Mouse (Mus musculus) bone marrow, adult 2 months (tissue): Measurements from ENCODE around the gene Pla2g1b. TPM values are rescaled to one million over a fixed set of nuclear protein-coding genes. Genes with fewer than 3 reads are reported as not detected.
A peak's percentile ranks its signal among the peaks of the same experiment; 100 is the strongest.

Experiments used
- H3K27ac ChIP-seq: fragments of 200-500 bp; 2 replicates; pipeline ENCODE4 v1.5.1; 2012; ENCODE audit warnings: low read depth, mild to moderate bottlenecking, control low read depth, inconsistent platforms, low read length; ENCODE audit not compliant: control insufficient read depth, poor library complexity, insufficient read depth
- H3K4me1 ChIP-seq: fragments of 200-500 bp; 2 replicates; pipeline ENCODE4 v1.6.1; 2011; ENCODE audit warnings: low read length; ENCODE audit not compliant: control insufficient read depth, insufficient read depth
- H3K4me3 ChIP-seq: fragments of 200-500 bp; replicated peaks from 2 replicates; pipeline ENCODE3; 2011; ENCODE audit warnings: mild to moderate bottlenecking, low read depth, low read length, control low read depth; ENCODE audit not compliant: control insufficient read depth
- CTCF ChIP-seq: fragments of 200-500 bp; IDR thresholded peaks from 2 replicates; pipeline ENCODE4 v1.5.1; 2011; ENCODE audit warnings: low read length, control low read depth; ENCODE audit not compliant: control insufficient read depth, insufficient read depth
- POLR2A ChIP-seq: fragments of 200-500 bp; IDR thresholded peaks from 2 replicates; pipeline ENCODE4 v1.6.1; 2011; ENCODE audit warnings: low read depth, mild to moderate bottlenecking, control low read depth, low read length, borderline replicate concordance; ENCODE audit not compliant: control insufficient read depth
- WGBS: fragments of 180-500 bp; shearing (Covaris S2); methylation state at CpG from one replicate; pipeline ENCODE4 v1.1.7; 2018; 5-methylcytosine and 5-hydroxymethylcytosine counted together
- polyA plus RNA-seq: library from polyadenylated mRNA; stranded (reverse); fragments of >200 nt; gene quantifications from 2 replicates; pipeline ENCODE4 v1.2.4, GENCODE M21; 2011; ENCODE audit warnings: low replicate concordance; ENCODE audit not compliant: missing spikeins, insufficient read depth, insufficient read length

The Pla2g1b gene
- polyA plus RNA-seq, 1 experiment: 10.3 TPM

- 30% methylated on average over 21 of the region's 21 CpGs for whole genome bisulfite sequencing
- H3K27ac ChIP-seq: peak overlapping the region; percentile 43
- peaks cover 16% of the 10 kb centered on the region for H3K4me1 ChIP-seq
- H3K4me3 ChIP-seq: no peak overlapping the region
- TF ChIP-seq CTCF: no peak
- no peak for TF ChIP-seq POLR2A
Observed at GRCm38 (mm10) chr5:115520325-115520869, 54.3 kb downstream of the Pla2g1b start.

- Histone ChIP-seq H3K27ac (peak overlapping the region; percentile 43), H3K4me1 (peaks cover 16% of the 10 kb centered on the region), H3K4me3 (peak overlapping the region; percentile 61)
- no peak for TF ChIP-seq POLR2A
- no peak for TF ChIP-seq CTCF
- WGBS: 4% methylated on average over 21 of the region's 21 CpGs
Observed at GRCm38 (mm10) chr5:115521553-115522461, 55.7 kb downstream of the Pla2g1b start.

GRCm38 (mm10) chr5:115522531-115522930, 56.5 kb downstream of the Pla2g1b start:
- Histone ChIP-seq H3K27ac (no peak overlapping the region), H3K4me1 (peaks cover 13% of the 10 kb centered on the region), H3K4me3 (no peak overlapping the region)
- no peak for TF ChIP-seq CTCF
- no peak for TF ChIP-seq POLR2A
- 85% methylated on average over 4 of the region's 4 CpGs for WGBS

GRCm38 (mm10) chr5:115522981-115523499, 57.0 kb downstream of the Pla2g1b start:
- 80% methylated on average over 15 of the region's 15 CpGs for WGBS
- no peak overlapping the region for H3K4me3 ChIP-seq
- no peak for TF ChIP-seq POLR2A
- no peak for TF ChIP-seq CTCF
- peaks cover 11% of the 10 kb centered on the region for H3K4me1 ChIP-seq
- H3K27ac ChIP-seq: no peak overlapping the region

- Histone ChIP-seq H3K27ac (no peak overlapping the region), H3K4me3 (no peak overlapping the region), H3K4me1 (peaks cover 13% of the 10 kb centered on the region)
- no peak for TF ChIP-seq POLR2A
- no peak for TF ChIP-seq CTCF
- whole genome bisulfite sequencing: 47% methylated on average over 15 of the region's 15 CpGs
Observed at GRCm38 (mm10) chr5:115523971-115524370, 57.9 kb downstream of the Pla2g1b start.

Other genes with a start within 250 kb of the Pla2g1b start
- gene Pop5, start 230.4 kb upstream of the Pla2g1b start, polyA plus RNA-seq: 67.1 and 96.1 TPM in 2 replicates
- 165 and 203 TPM in 2 replicates for gene Rnf10, start 193.4 kb upstream of the Pla2g1b start, polyA plus RNA-seq
- 24.4 and 32.9 TPM in 2 replicates for gene Coq5, start 186.6 kb upstream of the Pla2g1b start, polyA plus RNA-seq
- 139 and 177 TPM in 2 replicates for gene Dynll1, start 165.3 kb upstream of the Pla2g1b start, polyA plus RNA-seq
- 61.2 and 61.4 TPM in 2 replicates for gene Srsf9, start 139.1 kb upstream of the Pla2g1b start, polyA plus RNA-seq
- gene Gatc, start 125.1 kb upstream of the Pla2g1b start, polyA plus RNA-seq: 7.3 and 7.8 TPM in 2 replicates
- 13.2 and 18.3 TPM in 2 replicates for gene Triap1, start 125.0 kb upstream of the Pla2g1b start, polyA plus RNA-seq
- gene Cox6a1, start 117.3 kb upstream of the Pla2g1b start, polyA plus RNA-seq: 238 and 259 TPM in 2 replicates
- gene Msi1, start 36.7 kb upstream of the Pla2g1b start, polyA plus RNA-seq: 0.61 and 0.95 TPM in 2 replicates
- gene Sirt4, start 18.5 kb downstream of the Pla2g1b start, polyA plus RNA-seq: 9.0 and 13.2 TPM in 2 replicates
- 32.5 and 71.6 TPM in 2 replicates for gene Pxn, start 40.4 kb downstream of the Pla2g1b start, polyA plus RNA-seq
- 1,167 and 1,244 TPM in 2 replicates for gene Rplp0, start 93.2 kb downstream of the Pla2g1b start, polyA plus RNA-seq
- 23.3 and 38.4 TPM in 2 replicates for gene Gcn1l1, start 99.0 kb downstream of the Pla2g1b start, polyA plus RNA-seq
- 22.3 and 32.5 TPM in 2 replicates for gene Rab35, start 165.6 kb downstream of the Pla2g1b start, polyA plus RNA-seq